Mouse (Mus musculus) erythroblast, embryonic 14.5 days (primary cell): ENCODE measurements around the gene Vars.
"Not testable (repeated sequence)": the region's sequence is repeated elsewhere in the genome, so short reads cannot be mapped to it uniquely, and the experiment has no call there.

ENCODE experiments used
- GATA1 ChIP-seq: IDR thresholded peaks from 2 replicates; pipeline ENCODE4 v1.6.1; 2012; ENCODE audit warnings: low read length, inconsistent platforms, mixed read lengths
- TAL1 ChIP-seq: IDR thresholded peaks from 3 replicates; pipeline ENCODE4 v1.6.1; 2012; ENCODE audit warnings: low read length, inconsistent platforms, mixed read lengths

DNA sequence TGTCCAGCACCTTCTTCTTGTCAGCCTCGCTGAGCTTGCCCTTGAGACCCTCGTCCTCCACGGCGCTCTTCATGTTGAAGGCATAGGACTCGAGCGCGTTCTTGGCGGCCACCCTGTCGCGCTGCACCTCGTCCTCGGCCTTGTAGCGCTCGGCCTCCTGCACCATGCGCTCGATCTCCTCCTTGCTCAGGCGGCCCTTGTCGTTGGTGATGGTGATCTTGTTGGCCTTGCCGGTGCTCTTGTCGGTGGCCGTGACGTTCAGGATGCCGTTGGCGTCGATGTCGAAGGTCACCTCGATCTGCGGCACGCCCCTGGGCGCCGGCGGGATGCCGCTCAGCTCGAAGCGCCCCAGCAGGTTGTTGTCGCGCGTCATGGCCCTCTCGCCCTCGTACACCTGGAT lies 43.5 kb upstream of the Vars start:
- not testable (repeated sequence) for TF ChIP-seq GATA1, TAL1
